7 mouse cellular contexts compared by ENCODE assay signal in the genomic region with DNA sequence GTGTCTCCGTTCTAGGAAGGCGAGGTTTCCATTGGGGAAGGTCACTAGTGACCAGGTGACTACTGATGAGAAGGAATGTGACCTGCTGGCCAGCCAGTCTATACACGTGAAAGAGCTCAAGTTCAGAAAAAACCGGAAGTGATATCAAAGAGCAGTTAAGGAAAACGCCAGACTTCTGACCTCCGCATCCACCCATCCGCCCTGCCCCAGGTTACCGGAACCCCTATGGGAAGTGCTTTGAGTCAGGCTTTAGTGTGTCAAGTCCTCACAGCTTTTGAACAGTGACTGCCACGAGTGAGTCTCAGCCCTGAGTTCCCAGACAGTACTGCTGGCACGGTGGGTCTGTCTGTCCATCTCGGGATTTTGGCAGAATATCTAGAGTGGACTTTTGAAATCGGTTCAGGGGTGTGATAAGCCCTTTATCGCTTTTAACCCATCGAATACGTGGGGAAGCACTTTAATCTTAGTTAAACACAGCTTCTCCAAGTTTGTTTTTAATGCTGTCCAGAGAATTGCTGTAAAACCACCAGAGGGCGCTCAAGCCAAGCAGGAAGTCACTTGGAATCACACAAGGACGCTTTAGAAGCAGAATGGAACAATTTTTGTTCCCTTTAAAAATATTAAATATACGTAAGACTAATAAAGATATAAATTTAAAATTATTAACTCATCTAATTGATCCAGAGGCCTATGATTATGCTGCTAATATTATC. TPM values are rescaled to one million over a fixed set of nuclear protein-coding genes. Genes with fewer than 3 reads are reported as not detected.
A peak's percentile ranks its signal among the peaks of the same experiment; 100 is the strongest.
DNase-seq lines count a peak whose midpoint lies in the region; ATAC-seq and TF ChIP-seq lines count a peak whose summit lies in the region.

No protein-coding gene starts in this region.

- no peak overlapping the region for H3K9ac ChIP-seq in CH12.LX (ENCODE audit: insufficient read depth, low read depth)
- H3K9ac ChIP-seq in heart, embryonic 16.5 days (ENCODE audit: low read length), result peak overlapping the region; percentile 73
- 0 out of 2 replicates have a peak overlapping the region, but pooled peaks have one; percentile 15 for H3K9ac ChIP-seq in lung, embryonic 14.5 days

- no peak overlapping the region for H3K4me3 ChIP-seq in CH12.LX (replicated peaks in 1 of 3; ENCODE audit: low read depth in 2 of 3, low read length in 2 of 3, poor library complexity in 1 of 3)
- peak overlapping the region; percentile 23; the same call in 1 of the 2 replicates for H3K4me3 ChIP-seq in embryonic facial prominence, embryonic 10.5 days
- H3K4me3 ChIP-seq in heart, embryonic 16.5 days (ENCODE audit: low read length), result peak overlapping the region; percentile 40
- no peak overlapping the region for H3K4me3 ChIP-seq in lung, embryonic 14.5 days (ENCODE audit: low read depth, low read length)

- H3K36me3 ChIP-seq in CH12.LX (replicated peaks in 1 of 2; ENCODE audit: control insufficient read depth in 1 of 2, insufficient read depth in 1 of 2, low read length in 1 of 2), result peaks cover 19 to 47% of the 10 kb centered on the region in 2 experiments
- peaks cover 39% of the 10 kb centered on the region for H3K36me3 ChIP-seq in embryonic facial prominence, embryonic 10.5 days (replicated peaks)
- H3K36me3 ChIP-seq in heart, embryonic 16.5 days (ENCODE audit: control insufficient read depth, insufficient read depth), result peaks cover 17% of the 10 kb centered on the region; the same call in 1 of the 2 replicates
- H3K36me3 ChIP-seq in lung, embryonic 14.5 days (ENCODE audit: insufficient read depth), result peaks cover 27% of the 10 kb centered on the region

- TF ChIP-seq POLR2A in CH12.LX (IDR thresholded peaks at IDR 0.05; ENCODE audit: low read depth, low read length), result no peak

- TF ChIP-seq CTCF in CH12.LX (conservative IDR thresholded peaks at IDR 0.05 in 1 of 2, IDR thresholded peaks at IDR 0.05 in 1 of 2; ENCODE audit: low read depth in 2 of 2, low read length in 2 of 2) (peak; percentile 75 to 88; a peak in 3 of 4 replicates), Patski (IDR thresholded peaks at IDR 0.05) (peak; percentile 87)
- TF ChIP-seq CTCF in lung, embryonic 14.5 days (IDR thresholded peaks at IDR 0.05; ENCODE audit: low read depth), result peak; percentile 84

- no peak for TF ChIP-seq EP300 in CH12.LX (IDR thresholded peaks at IDR 0.05; ENCODE audit: low read length)

- no peak for ATAC-seq in Patski
- ATAC-seq in heart, embryonic 16.5 days (replicated peaks; ENCODE audit: extremely low read depth, insufficient read depth, low FRiP score), result no peak
- ATAC-seq in lung, embryonic 14.5 days (ENCODE audit: insufficient read depth), result peak; percentile 32; the same call in 1 of the 2 replicates

- dilution Hi-C loops in CH12.LX (cut with MboI; ENCODE audit: extremely low pct_ligation_motif_present, extremely low pct_unique_long_range_greater_than_20kb, low sequenced_read_pairs), result no loop called here

- in situ Hi-C loops in CH12.LX (cut with MboI; ENCODE audit: low pct_ligation_motif_present, low pct_unique_long_range_greater_than_20kb, low sequenced_read_pairs), result loop anchor here (25.0 kb wide), 1 partner anchor 1028 kb away; no protein-coding TSS in a partner anchor
- in situ Hi-C loops in Patski (cut with MboI; ENCODE audit: low pct_unique_long_range_greater_than_20kb), result no loop called here

- CTCF ChIA-PET in Patski (lab: Charles Lee), result interaction anchor here (0.6 to 4.1 kb wide), 16 partner anchors 8 to 641 kb away, joined by 3 to 30 read pairs (median 4); no protein-coding TSS in a partner anchor

- H3K79me2 ChIP-seq in CH12.LX (replicated peaks; ENCODE audit: control insufficient read depth, extremely low read depth, insufficient read depth, poor library complexity, severe bottlenecking), result peaks cover 8% of the 10 kb centered on the region

- DNase-seq in CH12.LX (ENCODE audit: extremely low read depth) (peak; percentile 72), Patski (ENCODE audit: low read depth, low spot score) (no peak)
- peak; percentile 76 for DNase-seq in embryonic facial prominence, embryonic 10.5 days (ENCODE audit: low spot score)
- DNase-seq in layer of hippocampus, adult 11-12 months (ENCODE audit: low spot score), result peak; percentile 59
- peak; percentile 88 for DNase-seq in lung, embryonic 14.5 days
- DNase-seq in right cerebral cortex, postnatal 4 days, result peak; percentile 74

- no peaks in the 10 kb centered on the region for H3K9me3 ChIP-seq in CH12.LX (replicated peaks; ENCODE audit: low read length)
- no peaks in the 10 kb centered on the region for H3K9me3 ChIP-seq in embryonic facial prominence, embryonic 10.5 days
- no peaks in the 10 kb centered on the region for H3K9me3 ChIP-seq in heart, embryonic 16.5 days (replicated peaks; ENCODE audit: control insufficient read depth, low read length)
- H3K9me3 ChIP-seq in lung, embryonic 14.5 days (ENCODE audit: low read depth, low read length), result no peaks in the 10 kb centered on the region

- WGBS in embryonic facial prominence, embryonic 10.5 days, result 32% methylated on average over 18 of the region's 18 CpGs
- WGBS in heart, embryonic 16.5 days, result 20% methylated on average over 18 of the region's 18 CpGs
- 27% methylated on average over 18 of the region's 18 CpGs for WGBS in lung, embryonic 14.5 days

- POLR2A ChIA-PET in Patski (lab: Charles Lee), result no interaction called here

- H3K4me2 ChIP-seq in CH12.LX (ENCODE audit: insufficient read depth, low read depth, poor library complexity, severe bottlenecking), result no peak overlapping the region
- H3K4me2 ChIP-seq in heart, embryonic 16.5 days (ENCODE audit: low read depth, low read length), result peak overlapping the region; percentile 69
- peak overlapping the region; percentile 48 for H3K4me2 ChIP-seq in lung, embryonic 14.5 days

- H3K4me1 ChIP-seq in CH12.LX (ENCODE audit: control insufficient read depth in 1 of 2, insufficient read depth in 2 of 2), result peaks cover 0 to 13% of the 10 kb centered on the region in 2 experiments; a peak in 3 of 4 replicates
- H3K4me1 ChIP-seq in embryonic facial prominence, embryonic 10.5 days, result peaks cover 7% of the 10 kb centered on the region; the same call in 1 of the 2 replicates
- peaks cover 5% of the 10 kb centered on the region for H3K4me1 ChIP-seq in heart, embryonic 16.5 days (ENCODE audit: control insufficient read depth, insufficient read depth, low read length)
- no peaks in the 10 kb centered on the region for H3K4me1 ChIP-seq in lung, embryonic 14.5 days (ENCODE audit: insufficient read depth)

- peak; percentile 76 for TF ChIP-seq RAD21 in CH12.LX (IDR thresholded peaks at IDR 0.05; ENCODE audit: low read depth, low read length)

- H3K27ac ChIP-seq in CH12.LX (ENCODE audit: insufficient read depth, low read depth), result no peak overlapping the region
- peak overlapping the region; percentile 5; the same call in 1 of the 2 replicates for H3K27ac ChIP-seq in embryonic facial prominence, embryonic 10.5 days (replicated peaks)
- no peak overlapping the region for H3K27ac ChIP-seq in heart, embryonic 16.5 days (ENCODE audit: low read length)
- no peak overlapping the region for H3K27ac ChIP-seq in lung, embryonic 14.5 days (ENCODE audit: low read depth)

- H3K27me3 ChIP-seq in CH12.LX (replicated peaks), result no peaks in the 10 kb centered on the region
- peaks cover 16% of the 10 kb centered on the region for H3K27me3 ChIP-seq in Patski
- no peaks in the 10 kb centered on the region for H3K27me3 ChIP-seq in embryonic facial prominence, embryonic 10.5 days (replicated peaks; ENCODE audit: low read depth, poor library complexity, severe bottlenecking)
- peaks cover 4% of the 10 kb centered on the region for H3K27me3 ChIP-seq in heart, embryonic 16.5 days (ENCODE audit: control insufficient read depth, insufficient read depth, low read length)
- H3K27me3 ChIP-seq in lung, embryonic 14.5 days (ENCODE audit: insufficient read depth, low read length), result no peaks in the 10 kb centered on the region

TF ChIP-seq in CH12.LX, 34 proteins besides CTCF, POLR2A, EP300 and RAD21 (continues in another document):
- peak; percentile 68 for TF ChIP-seq SMC3 (IDR thresholded peaks at IDR 0.05; ENCODE audit: low read depth, low read length)
- no peak for TF ChIP-seq MAZ (IDR thresholded peaks at IDR 0.05; ENCODE audit: low read depth, low read length)
- no peak for TF ChIP-seq CHD2 (IDR thresholded peaks at IDR 0.05; ENCODE audit: low read length)
- no peak for TF ChIP-seq USF1 (IDR thresholded peaks at IDR 0.05; ENCODE audit: low read depth, low read length)
- TF ChIP-seq ZNF384 (IDR thresholded peaks at IDR 0.05; ENCODE audit: low read depth, low read length), result no peak
- TF ChIP-seq E2F4 (IDR thresholded peaks at IDR 0.05; ENCODE audit: insufficient replicate concordance, low read depth, low read length), result no peak
- no peak for TF ChIP-seq MEF2A (IDR thresholded peaks at IDR 0.05; ENCODE audit: borderline replicate concordance, low read depth, low read length)
- no peak for TF ChIP-seq MAX (IDR thresholded peaks at IDR 0.05; ENCODE audit: low read length)
- TF ChIP-seq KAT2A (IDR thresholded peaks at IDR 0.05; ENCODE audit: insufficient replicate concordance, low read length), result no peak
- no peak for TF ChIP-seq SIN3A (IDR thresholded peaks at IDR 0.05; ENCODE audit: low read length)

RNA-seq across cellular contexts. Expression of a gene that starts 6.9 kb away (rescaled TPM):
- 75.9 and 82.0 TPM in 2 replicates for total RNA-seq in CH12.LX (2012; rRNA removed)
- 103 and 118 TPM in 2 replicates for total RNA-seq in CH12.LX (2014; rRNA removed)
- polyA plus RNA-seq in CH12.LX (2012; ENCODE audit: insufficient read length, low read depth), result 237 and 276 TPM in 2 replicates
- 41.9 TPM for polyA plus RNA-seq in Patski (2021)
- polyA plus RNA-seq in embryonic facial prominence, embryonic 10.5 days (2016; fragmentation: Nextera tagmentation; extraction: Ambion mirVana), result 68.1 and 70.4 TPM in 2 replicates
- polyA plus RNA-seq in heart, embryonic 16.5 days (2015; fragmentation: Nextera tagmentation; extraction: Ambion mirVana), result 25.4 and 25.5 TPM in 2 replicates
- 56.4 and 58.1 TPM in 2 replicates for polyA plus RNA-seq in lung, embryonic 14.5 days (2014; fragmentation: Nextera tagmentation; extraction: Ambion mirVana)

RNA-seq across cellular contexts. Expression of a gene that starts 31.9 kb away (rescaled TPM):
- total RNA-seq in CH12.LX (2012; rRNA removed), result 2.1 and 3.1 TPM in 2 replicates
- 0.50 TPM in 2 replicates for total RNA-seq in CH12.LX (2014; rRNA removed)
- 0.65 and 1.1 TPM in 2 replicates for polyA plus RNA-seq in CH12.LX (2012; ENCODE audit: insufficient read length, low read depth)
- 0.21 TPM for polyA plus RNA-seq in Patski (2021)
- 0.72 and 0.96 TPM in 2 replicates for polyA plus RNA-seq in embryonic facial prominence, embryonic 10.5 days (2016; fragmentation: Nextera tagmentation; extraction: Ambion mirVana)
- 0.76 and 0.91 TPM in 2 replicates for polyA plus RNA-seq in heart, embryonic 16.5 days (2015; fragmentation: Nextera tagmentation; extraction: Ambion mirVana)
- 0.70 and 1.2 TPM in 2 replicates for polyA plus RNA-seq in lung, embryonic 14.5 days (2014; fragmentation: Nextera tagmentation; extraction: Ambion mirVana)

RNA-seq across cellular contexts. Expression of a gene that starts 32.4 kb away (rescaled TPM):
- total RNA-seq in CH12.LX (2012; rRNA removed), result 83.6 and 97.8 TPM in 2 replicates
- total RNA-seq in CH12.LX (2014; rRNA removed), result 112 and 121 TPM in 2 replicates
- 104 and 113 TPM in 2 replicates for polyA plus RNA-seq in CH12.LX (2012; ENCODE audit: insufficient read length, low read depth)
- 187 TPM for polyA plus RNA-seq in Patski (2021)
- polyA plus RNA-seq in embryonic facial prominence, embryonic 10.5 days (2016; fragmentation: Nextera tagmentation; extraction: Ambion mirVana), result 82.2 and 82.4 TPM in 2 replicates
- 119 and 120 TPM in 2 replicates for polyA plus RNA-seq in heart, embryonic 16.5 days (2015; fragmentation: Nextera tagmentation; extraction: Ambion mirVana)
- 87.1 and 89.0 TPM in 2 replicates for polyA plus RNA-seq in lung, embryonic 14.5 days (2014; fragmentation: Nextera tagmentation; extraction: Ambion mirVana)

Comparison
In these comparisons a context has a peak if more than half of its experiments do, and no peak if none do; other contexts are left out.
1. H3K4me3 ChIP-seq: peak in embryonic facial prominence, embryonic 10.5 days (single experiment) and heart, embryonic 16.5 days (single experiment); none in CH12.LX (0 of 3) and lung, embryonic 14.5 days (single experiment).
2. Peak in every context shown above with its lines, with median percentiles within 50 percentile points of each other: CTCF ChIP-seq.